Comparison of ENCODE assay signal across 19 mouse cellular contexts in the genomic region with DNA sequence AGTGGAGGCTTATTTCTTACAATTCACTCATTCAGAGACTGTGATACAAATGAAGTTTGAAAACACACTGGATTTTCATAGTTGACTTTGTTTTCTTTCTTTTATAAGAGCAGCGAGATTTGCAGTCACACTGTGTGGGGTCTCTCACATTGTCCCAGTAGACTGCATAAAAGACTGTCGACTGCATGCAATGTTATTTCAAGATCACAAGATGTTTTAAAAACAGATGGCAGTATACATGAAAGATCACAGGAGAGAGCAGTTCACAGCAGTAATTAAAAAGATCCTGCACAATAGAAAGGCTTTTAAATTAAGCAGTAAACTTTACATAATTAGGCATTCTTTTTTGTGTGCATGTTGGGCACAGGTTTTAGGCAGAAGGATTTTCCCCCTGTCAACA.
"Had no signal": no experiment of that assay in that cellular context is flagged by ENCODE, and none has a peak within 500 bp of the region (broad histone marks: within the 10 kb centered on the region; RNA-seq: fewer than 3 reads in every experiment).

No protein-coding gene starts in this region.

- H3K9me3 ChIP-seq: midbrain, embryonic 10.5 days; midbrain, embryonic 12.5 days had no signal

- H3K36me3 ChIP-seq: midbrain, embryonic 10.5 days; midbrain, embryonic 12.5 days; neural tube, embryonic 13.5 days; neural tube, embryonic 15.5 days had no signal

- H3K27me3 ChIP-seq: midbrain, embryonic 12.5 days; neural tube, embryonic 13.5 days; neural tube, embryonic 15.5 days had no signal

- H3K4me2 ChIP-seq: lung, embryonic 14.5 days; midbrain, embryonic 12.5 days; neural tube, embryonic 13.5 days; neural tube, embryonic 15.5 days had no signal

- DNase-seq: lung, adult 18-20 months; lung, embryonic 14.5 days; lung, postnatal 10 days; lung, postnatal 4 days; midbrain, embryonic 14.5 days; retina, postnatal 1 day; right cerebral cortex, adult 18-20 months; right cerebral cortex, postnatal 25 days; right cerebral cortex, postnatal 4 days; spleen, adult 18-20 months; thymus, adult 18-20 months; thymus, postnatal 25 days; thymus, postnatal 4 days had no signal

- H3K4me1 ChIP-seq: midbrain, embryonic 10.5 days; midbrain, embryonic 12.5 days; neural tube, embryonic 13.5 days; neural tube, embryonic 15.5 days had no signal

- ATAC-seq: midbrain, embryonic 16.5 days had no signal

- H3K4me3 ChIP-seq: midbrain, embryonic 10.5 days; midbrain, embryonic 12.5 days; myocyte; neural tube, embryonic 13.5 days; neural tube, embryonic 15.5 days had no signal

- H3K27ac ChIP-seq: midbrain, embryonic 10.5 days; midbrain, embryonic 12.5 days; neural tube, embryonic 13.5 days; neural tube, embryonic 15.5 days had no signal

- H3K9ac ChIP-seq: lung, embryonic 14.5 days; midbrain, embryonic 12.5 days; neural tube, embryonic 13.5 days; neural tube, embryonic 15.5 days had no signal
